14 mouse cellular contexts compared by ENCODE assay signal in genomic region chr13:42298302-42298701, GRCm38 (mm10). TPM values are rescaled to one million over a fixed set of nuclear protein-coding genes. Genes with fewer than 3 reads are reported as not detected.
DNase-seq lines count a peak whose midpoint lies in the region; TF ChIP-seq lines count a peak whose summit lies in the region.
"Had no signal": no experiment of that assay in that cellular context is flagged by ENCODE, and none has a peak within 500 bp of the region (broad histone marks: within the 10 kb centered on the region; RNA-seq: fewer than 3 reads in every experiment).

No protein-coding gene starts in this region.

- H3K36me3 ChIP-seq in kidney, adult 2 months (ENCODE audit: control insufficient read depth, insufficient read depth, low read length), result no peaks in the 10 kb centered on the region
- H3K36me3 ChIP-seq in hindbrain, embryonic 10.5 days, result no peaks in the 10 kb centered on the region
- no peaks in the 10 kb centered on the region for H3K36me3 ChIP-seq in thymus, adult 2 months (ENCODE audit: control insufficient read depth, insufficient read depth, low read length)

- peak; percentile 86 for DNase-seq in kidney, adult 2 months
- no peak for DNase-seq in kidney, postnatal 10 days
- DNase-seq in NIH3T3 (ENCODE audit: low read depth), result peak; percentile 17
- peak; percentile 71 for DNase-seq in heart, adult 8-10 months (ENCODE audit: low spot score)
- DNase-seq in kidney, postnatal 14 days, result peak; percentile 68
- DNase-seq in hindbrain, embryonic 10.5 days (ENCODE audit: low spot score), result no peak
- no peak for DNase-seq in thymus, adult 2 months
- no peak for DNase-seq in right cerebral cortex, postnatal 36 days (ENCODE audit: low spot score in 2 of 2)
- DNase-seq: cerebellum, adult 18-20 months; embryo, embryonic 11 days; right cerebral cortex, postnatal 14 days had no signal

- no peak for TF ChIP-seq CTCF in kidney, adult 2 months (conservative IDR thresholded peaks at IDR 0.05; ENCODE audit: insufficient read depth, insufficient read length, low read depth, low read length)
- no peak for TF ChIP-seq CTCF in thymus, adult 2 months (IDR thresholded peaks at IDR 0.05; ENCODE audit: borderline replicate concordance, control insufficient read depth, extremely low read depth, insufficient read depth, low read length, poor library complexity)

- no peaks in the 10 kb centered on the region; the same call in 1 of the 2 replicates for H3K27me3 ChIP-seq in kidney, adult 2 months (replicated peaks; ENCODE audit: control insufficient read depth, insufficient read depth, low read length)
- H3K27me3 ChIP-seq in hindbrain, embryonic 10.5 days (ENCODE audit: insufficient read depth, poor library complexity, severe bottlenecking), result peaks cover 42% of the 10 kb centered on the region
- H3K27me3 ChIP-seq in thymus, adult 2 months (ENCODE audit: control insufficient read depth, insufficient read depth, low read length), result no peaks in the 10 kb centered on the region; the same call in 1 of the 2 replicates
- H3K27me3 ChIP-seq: Patski had no signal

- H3K4me1 ChIP-seq in kidney, adult 2 months (ENCODE audit: control insufficient read depth, insufficient read depth, low read length), result peaks cover 9% of the 10 kb centered on the region
- H3K4me1 ChIP-seq in hindbrain, embryonic 10.5 days (replicated peaks), result peaks cover 38% of the 10 kb centered on the region
- no peaks in the 10 kb centered on the region for H3K4me1 ChIP-seq in thymus, adult 2 months (replicated peaks; ENCODE audit: control insufficient read depth, insufficient read depth, low read length)

- no peak for TF ChIP-seq POLR2A in kidney, adult 2 months (IDR thresholded peaks at IDR 0.05; ENCODE audit: low read depth, low read length)
- TF ChIP-seq POLR2A in thymus, adult 2 months (IDR thresholded peaks at IDR 0.05; ENCODE audit: control insufficient read depth, extremely low read depth, insufficient read depth, low read length, poor library complexity), result no peak

- 36% methylated on average over 8 of the region's 8 CpGs for WGBS in kidney, adult 2 months
- WGBS in hindbrain, embryonic 10.5 days, result 84% methylated on average over 8 of the region's 8 CpGs
- WGBS in thymus, adult 2 months, result 86% methylated on average over 8 of the region's 8 CpGs

- H3K4me3 ChIP-seq in kidney, adult 2 months (ENCODE audit: insufficient read depth, low read depth, low read length), result no peak overlapping the region
- no peak overlapping the region for H3K4me3 ChIP-seq in hindbrain, embryonic 10.5 days
- H3K4me3 ChIP-seq in thymus, adult 2 months (ENCODE audit: control insufficient read depth, insufficient read depth, low read length), result no peak overlapping the region
- H3K4me3 ChIP-seq: erythroblast, embryonic 14.5 days had no signal

- H3K9me3 ChIP-seq in hindbrain, embryonic 10.5 days, result no peaks in the 10 kb centered on the region

- H3K27ac ChIP-seq in kidney, adult 2 months (ENCODE audit: insufficient read depth, low read depth, low read length), result no peak overlapping the region
- no peak overlapping the region for H3K27ac ChIP-seq in hindbrain, embryonic 10.5 days
- no peak overlapping the region for H3K27ac ChIP-seq in thymus, adult 2 months (ENCODE audit: control insufficient read depth, insufficient read depth, low read length)
- H3K27ac ChIP-seq: kidney, postnatal 0 days had no signal

RNA-seq across cellular contexts. Expression of gene Edn1, which starts 3.0 kb away (rescaled TPM):
- 1.5 and 1.9 TPM in 2 replicates for polyA plus RNA-seq in kidney, adult 2 months (2012; rRNA removed)
- 1 to 10 TPM; 3.3 to 6.3 (median 3.8) TPM for total RNA-seq in heart, adult 8-10 months (2022)
- 0.99 and 1.2 TPM in 2 replicates for polyA plus RNA-seq in hindbrain, embryonic 10.5 days (2016; fragmentation: Nextera tagmentation; extraction: Ambion mirVana)
- polyA plus RNA-seq in thymus, adult 2 months (2012; rRNA removed), result 0.65 and 0.80 TPM in 2 replicates
- polyA plus RNA-seq: erythroblast, embryonic 14.5 days had no signal

Comparison
In these comparisons a context has a peak if more than half of its experiments do, and no peak if none do; other contexts are left out.
1. DNase-seq: peak in kidney, adult 2 months (single experiment), NIH3T3 (single experiment), heart, adult 8-10 months (single experiment) and kidney, postnatal 14 days (single experiment); none in kidney, postnatal 10 days (single experiment), hindbrain, embryonic 10.5 days (single experiment), thymus, adult 2 months (single experiment) and right cerebral cortex, postnatal 36 days (0 of 2).